Mouse (Mus musculus) C2C12 (cell line): ENCODE results near the gene Gpr174.
"Not testable (repeated sequence)": the region's sequence is repeated elsewhere in the genome, so short reads cannot be mapped to it uniquely, and the experiment has no call there.

ENCODE experiments used
- CEBPB ChIP-seq: IDR thresholded peaks from one replicate; pipeline ENCODE4 v1.6.1; 2011; ENCODE audit warnings: low read depth, mild to moderate bottlenecking, control low read depth, moderate library complexity
- CTCF ChIP-seq: IDR thresholded peaks from one replicate; pipeline ENCODE4 v1.5.1; 2011; ENCODE audit not compliant: control insufficient read depth, insufficient read depth, insufficient read length

DNA sequence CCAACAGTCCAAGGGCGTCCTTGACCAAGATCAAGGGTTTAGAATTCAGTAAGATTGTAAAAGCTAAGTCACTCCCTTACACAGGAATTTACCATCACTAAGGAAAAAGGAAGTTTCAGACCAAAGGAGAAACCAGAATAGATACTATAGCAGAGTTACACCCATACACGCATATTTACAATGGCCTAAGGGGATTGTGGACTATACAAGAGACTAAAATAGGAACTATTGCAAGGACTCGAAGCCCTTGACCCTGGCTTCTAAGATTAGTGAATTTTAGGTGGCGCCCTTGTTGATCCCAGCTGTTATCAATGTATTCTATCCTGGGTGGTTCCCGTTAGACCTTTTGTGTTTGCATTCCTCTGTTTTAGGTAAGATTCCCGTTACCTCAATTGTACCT lies 42.2 kb downstream of the Gpr174 start:
- not testable (repeated sequence) for TF ChIP-seq CTCF, CEBPB
